Mouse (Mus musculus) CH12.LX (cell line): Measurements from ENCODE around the gene Lgals9. TPM values are rescaled to one million over a fixed set of nuclear protein-coding genes. Genes with fewer than 3 reads are reported as not detected.
A peak's percentile ranks its signal among the peaks of the same experiment; 100 is the strongest.

Experiments used
- DNase-seq: peaks from one replicate; pipeline ENCODE4 v3.0.0-alpha.2; 2013; ENCODE audit errors: extremely low read depth
- H3K27ac ChIP-seq: 2 replicates; pipeline ENCODE4 v1.5.1; 2012; ENCODE audit warnings: low read depth, mild to moderate bottlenecking, control low read depth, moderate library complexity; ENCODE audit not compliant: insufficient read depth
- H3K27me3 ChIP-seq: replicated peaks from 2 replicates; pipeline ENCODE3; 2012; ENCODE audit warnings: inconsistent platforms
- H3K36me3 ChIP-seq, 2 experiments: replicated peaks in 1 of 2; 2 replicates each; pipeline versions ENCODE3 to v1.6.1; 2012; ENCODE audit warnings: inconsistent platforms in 1 of 2, low read length in 1 of 2, mild to moderate bottlenecking in 1 of 2, mixed read lengths in 1 of 2, moderate library complexity in 1 of 2; ENCODE audit not compliant: control insufficient read depth in 1 of 2, insufficient read depth in 1 of 2
- H3K4me1 ChIP-seq, 2 experiments: 2 replicates each; pipeline ENCODE4 v1.6.1; 2012; ENCODE audit warnings: inconsistent platforms in 1 of 2, moderate library complexity in 1 of 2; ENCODE audit not compliant: insufficient read depth in 2 of 2, control insufficient read depth in 1 of 2
- H3K4me2 ChIP-seq: 2 replicates; pipeline ENCODE4 v1.6.1; 2012; ENCODE audit warnings: low read depth, mild to moderate bottlenecking, control low read depth; ENCODE audit not compliant: poor library complexity, insufficient read depth, severe bottlenecking
- H3K4me3 ChIP-seq, 3 experiments: fragments of 150-350 bp in 1 of 3; sonication (generic) in 1 of 3; replicated peaks in 1 of 3; 2 replicates each; pipeline versions ENCODE3 to v1.5.1; 2011 to 2012; ENCODE audit warnings: low read depth in 2 of 3, low read length in 2 of 3, mild to moderate bottlenecking in 2 of 3, moderate library complexity in 2 of 3, control low read depth in 1 of 3, improper control_type of control experiment in 1 of 3, inconsistent platforms in 1 of 3, mixed read lengths in 1 of 3; ENCODE audit not compliant: poor library complexity in 1 of 3
- H3K79me2 ChIP-seq: replicated peaks from 2 replicates; pipeline ENCODE4 v1.6.1; 2012; ENCODE audit warnings: mild to moderate bottlenecking, moderate library complexity; ENCODE audit not compliant: control insufficient read depth, poor library complexity, insufficient read depth, severe bottlenecking; ENCODE audit errors: extremely low read depth
- H3K9ac ChIP-seq: 2 replicates; pipeline ENCODE4 v1.6.1; 2012; ENCODE audit warnings: low read depth, mild to moderate bottlenecking, control low read depth, moderate library complexity; ENCODE audit not compliant: insufficient read depth
- H3K9me3 ChIP-seq: replicated peaks from 2 replicates; pipeline ENCODE3; 2012; ENCODE audit warnings: low read length, inconsistent platforms, mixed read lengths
- BHLHE40 ChIP-seq: IDR thresholded peaks from 2 replicates; pipeline ENCODE4 v1.6.1; 2011; ENCODE audit warnings: mild to moderate bottlenecking, low read depth, low read length, improper control_type of control experiment
- CHD2 ChIP-seq: IDR thresholded peaks from 2 replicates; pipeline ENCODE4 v1.6.1; 2011; ENCODE audit warnings: low read length, improper control_type of control experiment
- CTCF ChIP-seq, 2 experiments: IDR thresholded peaks in 1 of 2; conservative IDR thresholded peaks in 1 of 2; 2 replicates each; pipeline ENCODE4 v1.5.1; 2011 to 2012; ENCODE audit warnings: low read depth in 2 of 2, low read length in 2 of 2, improper control_type of control experiment in 1 of 2, inconsistent platforms in 1 of 2, mild to moderate bottlenecking in 1 of 2, moderate library complexity in 1 of 2
- E2F4 ChIP-seq: IDR thresholded peaks from 2 replicates; pipeline ENCODE4 v1.6.1; 2011; ENCODE audit warnings: low read depth, low read length, improper control_type of control experiment; ENCODE audit not compliant: insufficient replicate concordance
- EP300 ChIP-seq: IDR thresholded peaks from 2 replicates; pipeline ENCODE4 v1.6.1; 2011; ENCODE audit warnings: low read length, improper control_type of control experiment
- ETS1 ChIP-seq: conservative IDR thresholded peaks from 2 replicates; pipeline ENCODE4 v1.6.1; 2012; ENCODE audit warnings: low read depth, mild to moderate bottlenecking, inconsistent platforms, low read length, improper control_type of control experiment, moderate library complexity
- GABPA ChIP-seq: IDR thresholded peaks from 2 replicates; pipeline ENCODE4 v1.6.1; 2012; ENCODE audit warnings: low read depth, low read length, improper control_type of control experiment, inconsistent platforms; ENCODE audit not compliant: insufficient replicate concordance
- HCFC1 ChIP-seq: IDR thresholded peaks from 2 replicates; pipeline ENCODE4 v1.6.1; 2012; ENCODE audit warnings: low read depth, mild to moderate bottlenecking, inconsistent platforms, low read length, improper control_type of control experiment
- IRF4 ChIP-seq: IDR thresholded peaks from 2 replicates; pipeline ENCODE4 v1.6.1; 2014; ENCODE audit warnings: low read depth, mild to moderate bottlenecking, inconsistent platforms, low read length, improper control_type of control experiment
- JUN ChIP-seq: IDR thresholded peaks from 2 replicates; pipeline ENCODE4 v1.6.1; 2011; ENCODE audit warnings: low read depth, mild to moderate bottlenecking, low read length, improper control_type of control experiment, moderate library complexity; ENCODE audit not compliant: insufficient read depth
- JUND ChIP-seq: conservative IDR thresholded peaks from 2 replicates; pipeline ENCODE4 v1.6.1; 2011; ENCODE audit warnings: low read depth, low read length, improper control_type of control experiment
- KAT2A ChIP-seq: IDR thresholded peaks from 2 replicates; pipeline ENCODE4 v1.6.1; 2012; ENCODE audit warnings: low read length, improper control_type of control experiment, inconsistent platforms; ENCODE audit not compliant: insufficient replicate concordance
- MAFK ChIP-seq: IDR thresholded peaks from 2 replicates; pipeline ENCODE4 v1.6.1; 2011; ENCODE audit warnings: low read length, improper control_type of control experiment; ENCODE audit not compliant: insufficient replicate concordance
- MAX ChIP-seq: IDR thresholded peaks from 2 replicates; pipeline ENCODE4 v1.6.1; 2011; ENCODE audit warnings: low read length, improper control_type of control experiment
- MEF2A ChIP-seq: IDR thresholded peaks from 2 replicates; pipeline ENCODE4 v1.6.1; 2014; ENCODE audit warnings: low read depth, mild to moderate bottlenecking, inconsistent platforms, low read length, improper control_type of control experiment, borderline replicate concordance
- NELFE ChIP-seq: IDR thresholded peaks from 2 replicates; pipeline ENCODE4 v1.6.1; 2011; ENCODE audit warnings: low read depth, low read length, improper control_type of control experiment
- POLR2A ChIP-seq: IDR thresholded peaks from 2 replicates; pipeline ENCODE4 v1.6.1; 2011; ENCODE audit warnings: low read depth, mild to moderate bottlenecking, improper control_type of control experiment, low read length
- POLR2AphosphoS2 ChIP-seq: IDR thresholded peaks from 2 replicates; pipeline ENCODE4 v1.6.1; 2011; ENCODE audit warnings: low read depth, low read length, improper control_type of control experiment
- RAD21 ChIP-seq: IDR thresholded peaks from 2 replicates; pipeline ENCODE4 v1.6.1; 2011; ENCODE audit warnings: low read depth, mild to moderate bottlenecking, low read length, improper control_type of control experiment, moderate library complexity
- SIN3A ChIP-seq: IDR thresholded peaks from 2 replicates; pipeline ENCODE4 v1.6.1; 2012; ENCODE audit warnings: low read length, improper control_type of control experiment, inconsistent platforms
- SMC3 ChIP-seq: IDR thresholded peaks from 2 replicates; pipeline ENCODE4 v1.6.1; 2011; ENCODE audit warnings: low read depth, low read length, improper control_type of control experiment
- TBP ChIP-seq: conservative IDR thresholded peaks from 2 replicates; pipeline ENCODE4 v1.6.1; 2011; ENCODE audit warnings: low read depth, low read length, improper control_type of control experiment
- TCF12 ChIP-seq: IDR thresholded peaks from 2 replicates; pipeline ENCODE4 v1.6.1; 2014; ENCODE audit warnings: low read depth, mild to moderate bottlenecking, inconsistent platforms, low read length, improper control_type of control experiment
- USF2 ChIP-seq: conservative IDR thresholded peaks from 2 replicates; pipeline ENCODE4 v1.6.1; 2011; ENCODE audit warnings: low read depth, low read length, improper control_type of control experiment
- dilution Hi-C: fragments of 300-500 bp; cut with MboI; formaldehyde crosslinking; loops from 2 replicates; pipeline ENCODE4 v1.14.3; 2020; ENCODE audit warnings: low sequenced_read_pairs; ENCODE audit not compliant: extremely low pct_unique_long_range_greater_than_20kb, extremely low pct_ligation_motif_present
- in situ Hi-C: fragments of 300-500 bp; cut with MboI; formaldehyde crosslinking; loops from 3 replicates; pipeline ENCODE4 v1.14.3; 2019; ENCODE audit warnings: low sequenced_read_pairs, low pct_ligation_motif_present, low pct_unique_long_range_greater_than_20kb, mixed read lengths
- polyA plus RNA-seq: library from polyadenylated mRNA; unstranded; fragments of >175 nt; gene quantifications from 2 replicates; pipeline ENCODE4 v1.2.1, GENCODE M21; 2012; ENCODE audit warnings: low read depth; ENCODE audit not compliant: insufficient read length
- total RNA-seq, 2 experiments: library from RNA; depleted of rRNA; stranded (reverse); fragments of 300-350 nt in 1 of 2; fragments of >200 nt in 1 of 2; gene quantifications; 2 replicates each; pipeline ENCODE4 v1.2.3; 2012 to 2014

The Lgals9 gene
- total and polyA plus RNA-seq, 3 experiments = 4.9 to 16.4 (median 5.0) TPM

GRCm38 (mm10) chr11:79017161-79017606 lies 32.4 kb upstream of the Lgals9 start:
- Histone ChIP-seq H3K27me3 (no peaks in the 10 kb centered on the region), H3K27ac (peak overlapping the region; percentile 1; the same call in 1 of the 2 replicates), H3K9ac (no peak overlapping the region), H3K4me2 (no peak overlapping the region), H3K79me2 (no peaks in the 10 kb centered on the region), H3K9me3 (peaks cover 6% of the 10 kb centered on the region), H3K4me3 (no peak overlapping the region), H3K4me1 (peaks cover 18 to 62% of the 10 kb centered on the region in 2 experiments), H3K36me3 (peaks cover 76 to 92% of the 10 kb centered on the region in 2 experiments)
- TF ChIP-seq KAT2A (no peak), MEF2A (peak; percentile 32; the same call in 1 of the 2 replicates), TCF12 (0 out of 2 replicates have a peak, but pooled peaks have one; percentile 22), SMC3 (no peak), JUN (no peak), IRF4 (peak; percentile 80), RAD21 (no peak), JUND (no peak), CHD2 (no peak), HCFC1 (no peak), TBP (no peak), EP300 (peak; percentile 75), GABPA (no peak), ETS1 (peak; percentile 45; the same call in 1 of the 2 replicates), USF2 (no peak), MAFK (no peak), MAX (no peak), SIN3A (no peak), BHLHE40 (no peak), POLR2A (no peak), CTCF (conservative IDR thresholded peaks at IDR 0.05 in 1 of 2, IDR thresholded peaks at IDR 0.05 in 1 of 2; ENCODE audit: low read depth in 2 of 2, low read length in 2 of 2) (no peak)
- dilution Hi-C loops = no loop called here
- in situ Hi-C loops = no loop called here
- DNase-seq = peak; percentile 83

DNA sequence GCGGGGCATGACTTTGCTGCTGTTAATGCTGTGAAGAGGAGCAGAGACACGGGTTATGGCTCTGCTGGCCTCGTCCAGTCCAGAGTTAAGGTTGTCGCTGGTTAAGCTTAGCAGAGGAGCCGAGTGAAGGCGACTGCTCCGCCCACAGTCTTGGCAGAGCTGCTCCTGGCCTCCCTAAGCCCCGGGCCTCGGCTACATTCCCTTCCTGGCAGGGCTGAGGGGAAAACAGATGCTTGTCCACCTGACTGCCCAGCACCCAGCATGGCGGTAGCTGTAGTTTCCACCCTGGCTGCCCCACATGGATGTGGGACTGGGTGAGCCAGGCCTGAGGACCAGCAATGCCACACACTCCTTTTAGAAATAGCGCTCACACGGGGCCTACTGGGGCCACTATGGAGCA lies 31.5 kb upstream of the Lgals9 start:
- in situ Hi-C loops = no loop called here
- no peaks in the 10 kb centered on the region for H3K27me3 ChIP-seq
- no peaks in the 10 kb centered on the region for H3K79me2 ChIP-seq
- H3K36me3 ChIP-seq = peaks cover 69 to 84% of the 10 kb centered on the region in 2 experiments
- DNase-seq = no peak
- TF ChIP-seq MAFK (no peak), TCF12 (no peak), E2F4 (no peak), POLR2AphosphoS2 (no peak), NELFE (no peak), TBP (no peak)
- H3K4me1 ChIP-seq = peaks cover 18 to 62% of the 10 kb centered on the region in 2 experiments
- H3K27ac ChIP-seq = no peak overlapping the region
- dilution Hi-C loops = no loop called here
- no peak overlapping the region for H3K4me3 ChIP-seq
- H3K9me3 ChIP-seq = peaks cover 6% of the 10 kb centered on the region
- no peak overlapping the region for H3K4me2 ChIP-seq
- H3K9ac ChIP-seq = no peak overlapping the region
